Mouse (Mus musculus) cerebellum, adult 11-12 months (tissue): Measurements from ENCODE around the gene Fam214a.

Source experiments
- DNase-seq: peaks from one replicate; pipeline ENCODE4 v3.0.0; 2022

Gene Fam214a

DNA sequence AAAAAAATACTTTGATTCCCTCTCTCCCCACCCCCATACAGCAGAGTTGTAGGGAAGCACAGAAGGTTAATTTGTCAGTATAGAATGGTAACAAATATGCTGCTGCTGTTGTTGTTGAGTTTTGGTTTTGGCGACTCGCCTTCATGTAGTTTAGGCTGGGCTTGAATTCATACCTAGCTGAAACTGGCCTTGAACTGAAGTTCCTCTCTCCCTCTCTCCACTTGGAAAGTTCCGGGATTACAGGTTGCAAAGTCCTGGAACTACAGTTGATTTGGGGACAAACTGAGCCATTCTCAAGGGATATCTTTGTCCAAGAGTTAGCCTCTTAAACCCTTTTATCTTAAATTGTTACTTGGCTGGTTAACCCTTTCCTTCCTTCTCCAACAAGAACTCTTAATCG is 83.3 kb downstream of the Fam214a start:
- no peak for DNase-seq

DNA sequence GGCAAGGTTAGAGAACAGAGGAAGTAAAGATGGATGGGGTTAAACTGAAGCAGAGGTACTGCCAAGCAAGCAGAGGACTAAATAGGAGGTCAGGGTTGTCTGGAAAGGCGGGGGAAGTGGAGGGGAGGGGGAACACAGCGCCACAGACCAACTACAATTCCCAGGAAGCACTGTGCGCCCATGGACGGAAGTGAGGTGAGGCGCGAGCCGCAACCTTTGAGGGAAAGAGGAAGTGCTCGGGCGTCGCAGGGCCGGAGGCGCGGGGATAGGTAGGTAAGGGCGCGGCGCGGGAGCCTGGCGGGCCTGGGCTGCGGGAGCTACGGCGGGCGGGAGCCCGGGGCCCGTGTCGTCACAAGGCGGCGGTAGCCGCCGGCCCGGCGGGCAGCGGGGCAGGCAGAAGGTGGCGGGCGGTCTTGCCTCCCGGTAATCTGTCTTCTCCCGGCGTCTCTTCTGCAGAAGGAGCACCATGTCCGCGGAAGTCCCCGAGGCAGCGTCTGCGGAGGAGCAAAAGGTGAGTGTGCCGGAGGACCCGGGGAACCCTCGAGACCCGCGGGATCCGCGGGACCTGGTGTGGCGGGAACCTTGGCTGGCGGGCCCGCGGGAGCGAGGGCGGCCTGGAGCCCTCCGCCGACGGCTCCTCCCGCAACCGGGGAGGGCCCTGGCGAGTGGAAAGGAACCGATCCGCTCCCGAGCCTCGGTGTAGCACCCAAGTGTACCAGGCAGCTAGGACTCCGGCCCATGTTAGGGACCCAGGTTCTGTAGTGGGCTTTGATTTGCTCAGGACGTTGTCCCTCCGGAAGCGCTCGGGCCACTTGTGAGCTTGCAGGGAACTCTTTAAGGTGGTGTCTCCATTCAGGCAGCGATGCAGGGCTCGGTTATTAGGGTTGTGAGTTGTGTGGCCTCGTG is 85.0 kb downstream of the Fam214a start, which contains the start of gene Arpp19:
TSS of gene Arpp19 (plus strand) at position 164 of the 906 bp plus-strand sequence.
- peak; percentile 87 for DNase-seq

DNA sequence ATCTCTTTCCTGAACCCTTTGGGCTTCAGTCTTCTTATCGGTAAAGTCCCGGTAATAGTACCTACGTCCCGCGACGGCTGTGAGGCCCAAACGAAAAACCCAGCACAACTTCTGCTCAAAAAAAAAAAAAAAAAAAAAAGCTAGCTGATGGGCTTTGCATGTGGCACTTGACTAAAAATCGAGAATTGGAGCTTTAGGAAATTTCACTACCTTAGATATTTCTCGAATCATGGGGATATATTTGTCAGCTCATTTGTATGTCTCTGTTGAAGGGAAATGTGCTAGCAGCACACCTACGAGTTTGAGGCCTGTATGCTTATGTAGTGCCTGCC is 85.6 kb downstream of the Fam214a start:
- DNase-seq, result no peak

DNA sequence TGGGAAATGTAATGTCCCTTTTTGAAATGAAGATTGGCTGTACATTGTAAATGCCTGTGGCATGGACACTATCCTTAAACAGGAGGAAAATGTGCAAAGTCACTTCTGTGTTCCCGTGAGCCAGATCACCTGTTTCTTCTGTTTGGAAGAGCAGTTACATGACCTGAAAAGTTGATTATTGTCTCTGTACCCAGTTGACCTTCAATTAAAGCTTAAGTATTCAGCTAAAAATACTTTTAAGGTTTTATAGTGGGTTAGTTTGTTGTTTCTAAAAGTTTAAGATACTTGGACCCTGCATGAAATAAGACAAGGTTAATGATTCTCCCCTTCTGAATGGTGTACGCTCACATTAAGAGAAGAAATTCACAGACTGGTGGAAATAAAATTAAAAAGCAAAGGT is 87.9 kb downstream of the Fam214a start:
- DNase-seq, result no peak

DNA sequence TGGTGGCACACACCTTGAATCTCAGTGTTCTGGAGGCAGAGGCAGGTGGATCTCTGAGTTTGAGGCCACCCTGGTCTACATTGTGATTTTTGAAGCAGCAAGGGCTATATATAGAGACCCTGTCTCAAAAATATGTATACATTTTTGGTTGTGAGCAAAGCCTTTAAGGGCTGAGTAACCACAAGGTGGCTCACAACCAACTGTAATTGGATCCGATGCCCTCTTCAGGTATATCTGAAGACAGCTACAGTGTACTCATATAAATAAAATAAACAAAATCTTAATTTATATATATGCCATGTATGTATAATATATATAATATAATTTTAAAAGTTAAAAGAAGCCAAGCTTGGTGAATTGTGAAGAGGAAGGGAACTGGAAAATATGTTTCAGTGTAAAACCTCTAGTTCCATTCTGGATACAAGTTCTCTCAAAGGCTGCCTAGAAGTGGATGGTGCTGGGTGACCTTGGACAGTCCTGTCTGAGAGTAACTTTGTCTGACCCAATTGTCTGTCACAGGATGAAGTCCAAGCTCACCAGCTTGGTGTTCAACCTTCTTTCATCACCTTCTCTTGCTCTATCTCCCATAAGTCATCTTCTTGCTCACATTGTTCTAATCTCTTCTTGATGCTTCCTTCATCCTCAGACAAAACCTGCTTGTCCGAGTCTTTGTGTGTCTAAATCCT is 89.3 kb downstream of the Fam214a start:
- DNase-seq, result no peak

DNA sequence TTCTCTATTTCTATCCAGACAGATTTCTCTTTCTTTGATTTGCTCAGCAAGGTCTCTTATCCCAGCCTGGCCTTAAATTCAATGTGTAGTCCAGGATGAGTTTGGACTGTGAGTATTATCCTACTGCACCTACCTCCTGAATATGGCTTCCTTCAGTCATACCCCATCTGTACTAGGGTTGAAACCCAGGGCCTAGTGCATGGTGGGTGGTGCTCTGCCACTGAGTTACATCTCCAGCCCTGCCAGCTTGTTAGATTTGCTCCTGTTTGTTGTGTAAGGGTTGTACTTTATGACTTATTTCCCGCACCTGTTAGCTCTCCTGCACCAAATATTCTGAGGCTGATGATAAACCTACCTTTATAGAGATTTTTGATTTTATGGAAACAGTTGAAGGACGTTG is 90.5 kb downstream of the Fam214a start:
- DNase-seq, result no peak

DNA sequence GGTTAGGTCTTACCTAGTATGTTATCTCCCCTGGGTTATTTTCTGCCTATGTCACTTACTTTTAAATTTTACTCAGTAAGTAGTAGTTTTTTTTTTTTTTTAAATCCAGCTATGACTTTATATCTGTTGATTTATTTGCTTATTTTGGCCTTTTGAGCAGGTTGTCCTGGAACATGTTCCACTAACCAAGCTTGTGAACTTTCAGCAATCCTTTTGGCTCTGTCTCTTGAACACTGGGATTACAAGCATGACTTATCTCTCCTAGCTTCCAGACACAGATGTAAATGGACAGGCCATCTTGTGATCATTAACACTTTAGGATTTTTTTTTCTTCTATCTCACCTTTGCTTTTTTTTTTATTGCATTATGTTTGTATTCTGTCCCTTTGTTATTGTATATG is 94.4 kb downstream of the Fam214a start:
- no peak for DNase-seq

DNA sequence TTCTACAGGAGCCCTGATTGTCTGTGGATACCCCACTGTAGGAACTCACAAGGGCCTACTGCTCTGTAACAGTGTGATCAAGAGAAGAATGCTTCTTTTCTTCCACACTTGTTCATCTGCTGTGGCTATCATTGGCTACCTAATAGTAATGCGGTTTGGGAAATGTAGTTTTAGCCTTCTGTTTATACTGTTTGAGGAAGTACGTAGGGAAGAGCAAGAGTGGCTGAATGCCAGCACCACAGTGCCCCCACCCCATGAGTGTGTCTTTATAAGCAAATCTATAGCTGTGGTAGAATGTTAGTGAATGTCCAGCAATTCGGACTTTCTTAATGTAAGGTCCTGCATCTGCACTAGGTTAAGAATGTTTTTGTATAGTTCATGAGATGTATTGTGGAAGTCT is 96.4 kb downstream of the Fam214a start:
- DNase-seq, result no peak

DNA sequence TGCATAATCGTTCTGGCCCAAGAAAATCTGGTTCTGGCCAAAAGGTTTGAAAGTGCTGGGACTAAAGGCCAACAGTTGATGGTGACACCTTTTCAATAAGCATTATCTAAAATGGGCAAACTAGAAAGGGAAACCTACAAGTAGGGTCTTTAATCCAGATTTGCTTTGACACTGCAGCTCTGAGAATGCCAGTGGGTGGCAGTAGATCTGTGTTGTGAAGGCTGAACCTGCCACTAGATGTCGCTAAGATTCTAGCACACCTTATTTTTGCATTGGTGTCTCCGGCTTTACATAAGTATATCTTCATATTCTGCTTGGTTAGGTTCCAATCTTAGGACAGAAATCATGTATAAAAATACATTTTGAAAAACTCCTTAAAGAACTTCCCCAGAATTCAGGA is 97.3 kb downstream of the Fam214a start:
- DNase-seq, result peak; percentile 77

DNA sequence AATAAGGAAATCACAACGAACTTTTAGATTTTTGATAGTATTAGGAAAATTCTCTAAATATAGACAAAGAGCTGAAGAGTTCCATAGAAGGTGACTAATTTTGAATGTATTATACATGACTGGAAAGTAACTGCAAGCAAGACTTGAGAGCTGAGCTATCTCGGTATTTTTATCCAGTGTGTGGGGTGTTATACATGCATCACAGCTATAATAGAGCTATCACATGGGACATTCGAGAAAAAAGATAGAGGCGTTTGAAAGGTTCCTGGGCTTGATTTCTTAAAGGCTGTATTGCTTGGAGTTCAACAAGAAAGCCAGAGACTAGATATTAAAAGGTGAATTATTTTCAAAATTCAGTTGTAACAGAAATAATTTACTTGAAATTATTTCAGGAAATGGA is 99.2 kb downstream of the Fam214a start:
- DNase-seq, result no peak

DNA sequence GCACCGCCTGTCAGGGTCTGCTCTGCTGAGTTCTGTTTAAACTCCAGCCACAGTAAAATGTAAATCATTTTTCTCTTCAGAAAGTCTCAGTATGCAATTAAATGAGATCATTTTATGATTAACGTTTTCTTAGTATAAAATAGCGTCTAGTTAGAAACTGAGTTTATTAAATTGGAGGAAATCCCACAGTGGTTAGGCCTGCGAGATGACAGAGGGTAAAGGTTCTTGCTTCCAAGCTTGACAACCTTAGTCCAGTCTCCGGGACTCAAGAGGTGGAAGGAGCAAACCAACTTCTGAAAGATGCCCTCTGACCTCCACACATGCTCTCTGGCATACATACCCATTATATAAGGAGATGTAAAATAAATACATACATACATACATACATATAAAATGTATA is 102.4 kb downstream of the Fam214a start:
- DNase-seq, result no peak

DNA sequence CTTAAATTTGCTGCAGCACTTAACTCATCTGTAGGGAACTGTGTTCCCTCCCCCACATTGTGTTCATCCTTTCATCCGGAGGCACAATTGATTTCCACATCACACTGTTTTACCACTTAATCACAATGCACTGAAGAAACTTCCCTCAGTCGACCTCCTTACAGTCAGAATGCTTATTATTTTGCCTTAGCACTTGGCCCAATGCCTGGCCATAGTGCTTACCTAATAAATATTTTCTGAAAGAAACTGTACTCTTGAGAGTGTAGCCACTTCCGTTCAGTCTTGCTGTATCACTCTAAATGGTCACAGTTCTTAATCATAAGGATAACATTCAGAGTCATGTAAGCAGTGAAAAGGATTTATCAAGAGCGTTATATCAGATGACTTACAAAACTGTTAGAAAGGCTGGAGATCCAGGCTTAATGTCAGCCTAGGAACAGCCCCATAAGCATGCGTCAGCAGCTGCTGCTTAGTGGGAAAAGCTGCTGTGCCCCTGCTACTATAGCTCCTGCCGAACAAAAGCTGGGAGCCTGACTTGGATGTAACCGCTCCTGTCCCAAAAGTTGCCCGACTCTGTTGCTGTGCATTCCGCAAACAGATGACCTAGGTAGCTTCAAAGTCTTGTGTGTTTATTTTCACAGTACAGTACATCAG is 112.1 kb downstream of the Fam214a start:
- no peak for DNase-seq

DNA sequence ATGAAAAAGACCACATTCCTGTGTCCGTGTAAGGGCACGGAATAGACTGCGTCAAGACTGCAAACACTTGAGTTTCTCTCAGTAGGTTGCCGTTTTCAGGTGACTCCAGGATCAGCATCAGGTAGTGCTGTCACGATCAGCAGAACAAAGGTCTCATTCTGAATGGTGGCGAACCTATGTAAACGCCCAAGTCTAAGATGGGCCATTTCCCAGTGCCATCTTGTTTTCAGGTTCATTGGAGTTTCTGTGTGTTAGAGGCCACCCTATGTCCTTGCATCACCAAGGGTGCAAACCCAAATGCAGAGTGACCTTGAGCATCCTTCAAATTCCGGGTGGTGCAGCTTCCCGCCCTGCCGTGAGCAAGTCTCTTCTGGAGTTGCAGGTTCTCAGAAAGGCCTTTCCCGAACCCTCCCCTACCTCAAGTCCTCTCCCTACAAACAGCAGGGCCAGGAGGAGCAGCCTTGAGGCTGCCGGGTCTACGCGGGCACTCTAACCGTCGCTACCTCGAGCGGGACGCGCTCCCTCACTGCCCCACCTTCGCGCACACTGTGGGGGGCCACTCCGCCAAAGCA is 117.9 kb downstream of the Fam214a start, which contains the start of gene Myo5a:
TSS of gene Myo5a (plus strand) at position 559 of the 572 bp plus-strand sequence.
- DNase-seq, result no peak

DNA sequence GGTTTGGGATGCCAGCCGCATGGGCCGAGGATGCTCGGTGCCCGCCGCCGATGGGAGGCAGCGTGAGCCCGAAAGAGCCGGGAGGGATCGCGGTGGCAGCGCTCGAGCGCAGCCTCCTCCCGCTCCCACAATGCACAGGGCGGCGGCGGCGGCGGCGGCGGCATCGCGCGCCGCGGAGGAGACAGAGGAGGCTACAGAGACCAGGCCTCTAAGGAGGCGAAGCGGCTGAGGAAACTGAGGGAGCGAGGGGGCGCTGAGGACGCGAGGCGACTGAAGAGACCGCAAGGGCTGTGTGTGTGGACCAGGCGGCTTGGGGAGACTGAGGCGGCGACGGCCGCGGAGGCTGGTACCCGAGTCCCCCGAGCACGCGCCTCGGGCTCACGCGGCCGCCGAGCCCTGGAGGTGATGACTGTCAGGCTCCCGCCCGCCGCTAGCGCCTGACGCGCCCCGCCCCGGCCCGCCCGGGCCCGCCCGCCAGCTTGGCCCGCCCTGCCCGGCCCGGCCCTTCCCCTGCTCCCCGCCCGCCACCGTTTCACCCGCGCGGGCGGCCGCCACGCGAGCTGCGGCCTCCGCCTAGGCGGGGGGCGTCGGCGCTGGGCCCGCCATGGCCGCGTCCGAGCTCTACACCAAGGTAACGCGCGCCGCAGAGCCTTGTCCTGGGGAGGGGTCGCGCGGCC is 118.5 kb downstream of the Fam214a start:
- DNase-seq, result peak; percentile 87

DNA sequence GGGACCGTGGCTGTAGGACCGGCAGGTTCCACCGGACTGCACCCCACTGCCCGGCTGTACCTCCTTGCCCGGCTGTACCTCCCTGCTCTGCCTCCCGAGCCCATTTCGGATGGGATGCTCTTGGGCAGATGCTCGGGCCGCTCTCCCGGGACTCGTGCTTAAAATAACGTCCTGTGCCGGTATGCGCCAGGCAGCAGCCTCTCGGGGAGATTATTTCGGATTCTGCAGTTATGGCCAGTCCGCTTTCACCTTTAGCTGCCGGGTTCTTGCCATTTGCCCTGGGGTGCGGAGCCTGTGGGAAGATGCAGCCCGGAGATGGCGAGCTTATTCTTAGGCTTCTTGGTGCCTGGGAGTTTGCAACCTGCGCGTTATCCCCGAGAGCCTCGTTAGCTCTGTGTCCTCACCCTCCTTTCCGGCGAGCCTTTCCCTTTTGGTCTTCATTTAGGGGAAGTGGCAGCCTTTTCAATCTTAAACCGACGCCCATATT is 119.1 kb downstream of the Fam214a start:
- DNase-seq, result no peak

DNA sequence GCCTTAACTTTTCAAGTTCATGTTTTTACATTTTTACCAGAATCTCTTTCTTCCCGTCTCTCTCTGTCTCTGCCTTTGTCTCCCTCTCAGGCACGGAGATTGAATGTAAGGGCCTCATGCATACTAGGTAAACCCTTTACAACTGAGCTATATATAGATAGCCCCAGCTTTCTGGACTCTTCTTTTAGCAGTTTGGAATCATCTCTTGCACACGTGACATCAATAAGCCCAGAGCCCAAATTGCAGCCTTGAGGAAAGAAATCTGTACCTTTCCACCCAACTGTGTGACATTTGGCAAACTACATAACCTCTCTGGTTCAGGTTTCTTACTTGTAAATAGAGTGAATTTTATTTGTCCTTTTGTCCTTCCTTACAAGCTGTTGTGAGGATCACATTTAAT is 119.7 kb downstream of the Fam214a start:
- no peak for DNase-seq

DNA sequence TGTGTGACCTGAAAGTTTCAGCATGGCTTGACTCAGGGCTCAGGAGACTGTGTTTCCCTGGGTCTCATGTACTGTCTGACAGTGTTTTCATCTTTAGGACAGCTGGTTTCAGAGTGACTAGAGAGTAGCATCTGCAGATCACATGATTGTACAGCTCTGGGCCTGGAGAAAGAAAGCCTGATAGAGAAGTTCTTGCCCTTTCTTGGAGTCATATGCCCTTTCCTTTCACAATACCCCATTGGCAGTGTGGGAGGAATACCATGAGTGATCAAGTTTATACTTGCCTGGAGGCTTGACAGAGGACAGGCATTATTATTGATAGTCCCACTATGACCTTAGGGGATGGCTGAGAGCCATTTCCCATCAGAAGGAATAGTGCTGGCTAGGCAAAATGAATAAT is 124.5 kb downstream of the Fam214a start:
- no peak for DNase-seq
